Comparison of ENCODE assay signal across 10 mouse cellular contexts in the genomic region with DNA sequence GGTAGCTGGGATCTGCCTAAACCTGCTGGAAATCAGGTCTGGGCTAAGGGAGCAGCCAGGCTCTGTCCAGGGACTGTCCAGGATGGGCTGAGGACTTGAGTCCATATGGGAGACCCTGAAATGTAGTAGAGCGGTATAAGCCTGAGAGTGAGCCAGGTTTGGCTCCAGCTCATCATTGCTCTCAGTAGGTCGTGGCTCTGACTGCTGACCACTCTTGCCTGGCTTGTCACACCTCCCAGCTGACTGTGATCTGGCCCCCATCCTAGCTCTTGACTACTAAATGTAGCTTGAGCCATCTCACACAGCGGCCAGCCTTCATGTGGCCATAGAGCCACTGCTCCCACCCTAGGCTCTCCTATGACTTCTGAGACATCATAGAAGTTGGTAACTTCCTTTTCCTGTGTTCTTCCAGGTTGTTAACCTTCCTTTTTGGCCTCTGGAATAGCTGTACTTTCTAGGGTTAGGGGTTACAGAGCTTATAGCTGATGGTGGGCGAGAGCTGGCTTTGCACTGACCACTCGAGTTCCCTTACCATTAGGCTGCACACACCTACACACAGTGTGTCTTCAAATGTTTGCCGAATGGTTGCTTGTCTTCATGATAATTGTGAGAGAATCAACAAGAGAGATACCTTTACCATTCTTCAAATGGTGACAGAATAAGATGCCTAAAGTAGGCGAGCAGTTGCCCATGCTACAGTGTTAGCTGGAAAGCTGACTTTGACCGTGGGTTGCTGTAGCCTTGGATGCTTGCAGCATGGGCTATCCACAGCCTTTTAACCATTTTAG.
"Had no signal": no experiment of that assay in that cellular context is flagged by ENCODE, and none has a peak within 500 bp of the region (broad histone marks: within the 10 kb centered on the region; RNA-seq: fewer than 3 reads in every experiment).

No protein-coding gene starts in this region.

- DNase-seq: kidney, adult 2 months; layer of hippocampus, adult 9-11 months; liver; lung, adult 18-20 months; lung, postnatal 10 days; lung, postnatal 36 days; retina, postnatal 1 day; thymus, postnatal 25 days had no signal

- ATAC-seq: liver, embryonic 12.5 days; midbrain, embryonic 15.5 days had no signal
